Mouse (Mus musculus): ENCODE results near the gene Ncoa4. TPM values are rescaled to one million over a fixed set of nuclear protein-coding genes. Genes with fewer than 3 reads are reported as not detected.
"Not testable (repeated sequence)": the region's sequence is repeated elsewhere in the genome, so short reads cannot be mapped to it uniquely, and the experiment has no call there.

Gene Ncoa4
- polyA plus RNA-seq, 1 experiment, result 65.8 TPM

DNA sequence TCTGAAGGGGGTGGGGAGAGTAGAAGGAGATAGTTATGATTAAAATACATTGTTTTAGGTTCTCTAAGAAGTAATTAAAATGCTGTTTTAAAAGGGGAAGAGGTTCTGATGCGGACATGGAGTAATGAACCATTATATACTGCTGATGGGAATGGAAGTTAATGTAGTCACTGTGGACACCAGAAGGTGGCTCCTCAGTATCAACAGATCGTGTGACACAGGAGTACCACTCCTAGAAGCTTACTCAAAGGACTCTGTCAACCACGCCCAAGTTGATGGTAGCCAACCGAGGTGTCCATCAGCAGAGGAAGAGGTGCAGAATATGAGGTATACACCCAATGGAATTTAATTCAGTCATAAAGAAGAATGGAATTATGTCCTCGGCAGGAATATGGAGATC, 31.3 kb upstream of the Ncoa4 start:
- no peaks in the 10 kb centered on the region for H3K36me3 ChIP-seq (ENCODE audit: control insufficient read depth, insufficient read depth, low read length)
- 64% methylated on average over 5 of the region's 5 CpGs for WGBS
- DNase-seq, result no peak
- no peak overlapping the region for H3K27ac ChIP-seq (ENCODE audit: control insufficient read depth, insufficient read depth, low read length)
- TF ChIP-seq CTCF (IDR thresholded peaks at IDR 0.05; ENCODE audit: borderline replicate concordance, control insufficient read depth, extremely low read depth, insufficient read depth, low read length, poor library complexity) (no peak), POLR2A (IDR thresholded peaks at IDR 0.05; ENCODE audit: control insufficient read depth, extremely low read depth, insufficient read depth, low read length, poor library complexity) (no peak)
- H3K4me1 ChIP-seq (replicated peaks; ENCODE audit: control insufficient read depth, insufficient read depth, low read length), result no peaks in the 10 kb centered on the region
- H3K4me3 ChIP-seq (ENCODE audit: control insufficient read depth, insufficient read depth, low read length), result no peak overlapping the region
- H3K27me3 ChIP-seq (ENCODE audit: control insufficient read depth, insufficient read depth, low read length), result no peaks in the 10 kb centered on the region

GRCm38 (mm10) chr14:32131836-32132235, 27.8 kb upstream of the Ncoa4 start:
- no peaks in the 10 kb centered on the region for H3K36me3 ChIP-seq (ENCODE audit: control insufficient read depth, insufficient read depth, low read length)
- H3K4me1 ChIP-seq (replicated peaks; ENCODE audit: control insufficient read depth, insufficient read depth, low read length), result no peaks in the 10 kb centered on the region
- 43% methylated on average over 4 of the region's 4 CpGs for WGBS
- DNase-seq, result no peak
- H3K27me3 ChIP-seq (ENCODE audit: control insufficient read depth, insufficient read depth, low read length), result no peaks in the 10 kb centered on the region
- H3K27ac ChIP-seq (ENCODE audit: control insufficient read depth, insufficient read depth, low read length), result no peak overlapping the region
- H3K4me3 ChIP-seq (ENCODE audit: control insufficient read depth, insufficient read depth, low read length), result no peak overlapping the region
- no peak for TF ChIP-seq CTCF (IDR thresholded peaks at IDR 0.05; ENCODE audit: borderline replicate concordance, control insufficient read depth, extremely low read depth, insufficient read depth, low read length, poor library complexity)
- no peak for TF ChIP-seq POLR2A (IDR thresholded peaks at IDR 0.05; ENCODE audit: control insufficient read depth, extremely low read depth, insufficient read depth, low read length, poor library complexity)

- WGBS, result 64% methylated on average over 2 of the region's 2 CpGs
- TF ChIP-seq POLR2A (IDR thresholded peaks at IDR 0.05; ENCODE audit: control insufficient read depth, extremely low read depth, insufficient read depth, low read length, poor library complexity) (no peak), CTCF (IDR thresholded peaks at IDR 0.05; ENCODE audit: borderline replicate concordance, control insufficient read depth, extremely low read depth, insufficient read depth, low read length, poor library complexity) (no peak)
- no peaks in the 10 kb centered on the region for H3K36me3 ChIP-seq (ENCODE audit: control insufficient read depth, insufficient read depth, low read length)
- no peaks in the 10 kb centered on the region for H3K4me1 ChIP-seq (replicated peaks; ENCODE audit: control insufficient read depth, insufficient read depth, low read length)
- no peaks in the 10 kb centered on the region for H3K27me3 ChIP-seq (ENCODE audit: control insufficient read depth, insufficient read depth, low read length)
- no peak overlapping the region for H3K4me3 ChIP-seq (ENCODE audit: control insufficient read depth, insufficient read depth, low read length)
- no peak for DNase-seq
- no peak overlapping the region for H3K27ac ChIP-seq (ENCODE audit: control insufficient read depth, insufficient read depth, low read length)
Measured at GRCm38 (mm10) chr14:32134293-32134692, 25.4 kb upstream of the Ncoa4 start.

DNA sequence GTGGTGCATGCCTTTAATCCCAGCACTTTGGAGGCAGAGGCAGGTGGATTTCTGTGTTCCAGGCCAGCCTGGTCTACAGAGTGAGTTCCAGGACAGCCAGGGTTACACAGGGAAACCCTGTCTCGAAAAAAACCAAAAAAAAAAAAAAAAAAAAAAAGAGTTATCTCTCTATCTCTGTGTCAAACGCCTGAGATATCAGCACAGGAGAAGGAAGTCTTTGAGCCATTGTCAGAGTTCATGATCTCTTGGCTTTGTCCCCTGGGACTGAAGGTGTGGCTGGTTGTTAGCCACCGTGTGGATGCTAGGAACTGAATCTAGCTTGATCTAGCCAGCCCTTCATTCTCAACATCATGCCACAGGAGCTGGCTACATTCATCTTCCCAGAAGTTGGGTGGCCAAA, 23.2 kb upstream of the Ncoa4 start:
- H3K36me3 ChIP-seq (ENCODE audit: control insufficient read depth, insufficient read depth, low read length); DNase-seq; H3K4me1 ChIP-seq (replicated peaks; ENCODE audit: control insufficient read depth, insufficient read depth, low read length); H3K4me3 ChIP-seq (ENCODE audit: control insufficient read depth, insufficient read depth, low read length); H3K27ac ChIP-seq (ENCODE audit: control insufficient read depth, insufficient read depth, low read length); H3K27me3 ChIP-seq (ENCODE audit: control insufficient read depth, insufficient read depth, low read length): not testable (repeated sequence)
- 32% methylated on average over 3 of the region's 3 CpGs for WGBS

DNA sequence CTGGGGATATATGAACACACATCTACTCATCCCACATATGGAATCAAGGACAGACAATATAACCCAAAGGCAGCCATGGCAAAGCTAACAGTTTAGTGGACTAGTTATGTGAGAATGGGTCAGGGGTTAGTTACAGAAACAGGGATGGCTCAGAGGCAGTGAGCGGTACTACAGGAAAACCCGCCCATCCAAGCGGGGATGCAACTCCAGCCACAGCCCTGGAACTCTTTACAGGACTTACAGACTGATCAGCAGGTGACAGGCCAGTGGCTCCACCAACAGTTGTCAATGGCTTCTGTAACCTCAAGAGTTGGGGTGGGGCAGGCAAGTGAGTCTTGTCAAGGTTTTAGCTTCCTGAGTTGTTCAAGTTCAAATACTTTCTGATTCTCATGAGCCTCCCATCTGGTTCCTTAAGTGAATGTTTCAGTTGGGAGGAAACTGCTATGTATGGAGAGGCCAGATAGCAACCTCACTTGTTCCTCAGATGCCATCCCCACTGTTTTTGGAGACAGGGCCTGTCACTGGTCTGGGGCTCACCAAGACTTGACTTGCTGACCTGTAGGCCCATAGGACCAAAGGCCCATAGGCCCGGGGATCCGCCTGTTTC, 19.2 kb upstream of the Ncoa4 start:
- WGBS, result 93% methylated on average over 5 of the region's 5 CpGs
- Histone ChIP-seq H3K27me3 (ENCODE audit: control insufficient read depth, insufficient read depth, low read length) (no peaks in the 10 kb centered on the region), H3K36me3 (ENCODE audit: control insufficient read depth, insufficient read depth, low read length) (no peaks in the 10 kb centered on the region), H3K4me1 (replicated peaks; ENCODE audit: control insufficient read depth, insufficient read depth, low read length) (no peaks in the 10 kb centered on the region), H3K4me3 (ENCODE audit: control insufficient read depth, insufficient read depth, low read length) (no peak overlapping the region), H3K27ac (ENCODE audit: control insufficient read depth, insufficient read depth, low read length) (no peak overlapping the region)
- no peak for TF ChIP-seq POLR2A (IDR thresholded peaks at IDR 0.05; ENCODE audit: control insufficient read depth, extremely low read depth, insufficient read depth, low read length, poor library complexity)
- TF ChIP-seq CTCF (IDR thresholded peaks at IDR 0.05; ENCODE audit: borderline replicate concordance, control insufficient read depth, extremely low read depth, insufficient read depth, low read length, poor library complexity), result no peak
- no peak for DNase-seq

GRCm38 (mm10) chr14:32141723-32142122, 17.9 kb upstream of the Ncoa4 start, which contains the start of gene Msmb:
TSS of gene Msmb (plus strand) at chr14:32142023.
- Histone ChIP-seq H3K4me1 (replicated peaks; ENCODE audit: control insufficient read depth, insufficient read depth, low read length) (no peaks in the 10 kb centered on the region), H3K36me3 (ENCODE audit: control insufficient read depth, insufficient read depth, low read length) (no peaks in the 10 kb centered on the region), H3K4me3 (ENCODE audit: control insufficient read depth, insufficient read depth, low read length) (no peak within 1 kb of the TSS), H3K27me3 (ENCODE audit: control insufficient read depth, insufficient read depth, low read length) (no peaks in the 10 kb centered on the region), H3K27ac (ENCODE audit: control insufficient read depth, insufficient read depth, low read length) (no peak within 1 kb of the TSS)
- 94% methylated on average over 5 of the region's 5 CpGs for WGBS
- DNase-seq, result no peak
- TF ChIP-seq POLR2A (IDR thresholded peaks at IDR 0.05; ENCODE audit: control insufficient read depth, extremely low read depth, insufficient read depth, low read length, poor library complexity), result no peak
- TF ChIP-seq CTCF (IDR thresholded peaks at IDR 0.05; ENCODE audit: borderline replicate concordance, control insufficient read depth, extremely low read depth, insufficient read depth, low read length, poor library complexity), result no peak

GRCm38 (mm10) chr14:32144734-32145133, 14.9 kb upstream of the Ncoa4 start:
- no peak for TF ChIP-seq POLR2A (IDR thresholded peaks at IDR 0.05; ENCODE audit: control insufficient read depth, extremely low read depth, insufficient read depth, low read length, poor library complexity)
- no peak for TF ChIP-seq CTCF (IDR thresholded peaks at IDR 0.05; ENCODE audit: borderline replicate concordance, control insufficient read depth, extremely low read depth, insufficient read depth, low read length, poor library complexity)
- DNase-seq, result no peak
- H3K27ac ChIP-seq (ENCODE audit: control insufficient read depth, insufficient read depth, low read length), result no peak overlapping the region
- H3K36me3 ChIP-seq (ENCODE audit: control insufficient read depth, insufficient read depth, low read length), result no peaks in the 10 kb centered on the region
- H3K27me3 ChIP-seq (ENCODE audit: control insufficient read depth, insufficient read depth, low read length), result no peaks in the 10 kb centered on the region
- H3K4me3 ChIP-seq (ENCODE audit: control insufficient read depth, insufficient read depth, low read length), result no peak overlapping the region
- H3K4me1 ChIP-seq (replicated peaks; ENCODE audit: control insufficient read depth, insufficient read depth, low read length), result no peaks in the 10 kb centered on the region

Measured in thymus, adult 2 months (tissue).